Mouse (Mus musculus) liver, postnatal 0 days (tissue): ENCODE results near the gene Fzd9.

Source experiments
- CTCF ChIP-seq: sonication (generic); IDR thresholded peaks from 2 replicates; pipeline ENCODE4 v1.5.1; 2016; ENCODE audit warnings: antibody characterized with exemption, low read depth
- EP300 ChIP-seq: IDR thresholded peaks from 2 replicates; pipeline ENCODE4 v1.6.1; 2016; ENCODE audit warnings: antibody characterized with exemption, low read depth, mild to moderate bottlenecking

DNA sequence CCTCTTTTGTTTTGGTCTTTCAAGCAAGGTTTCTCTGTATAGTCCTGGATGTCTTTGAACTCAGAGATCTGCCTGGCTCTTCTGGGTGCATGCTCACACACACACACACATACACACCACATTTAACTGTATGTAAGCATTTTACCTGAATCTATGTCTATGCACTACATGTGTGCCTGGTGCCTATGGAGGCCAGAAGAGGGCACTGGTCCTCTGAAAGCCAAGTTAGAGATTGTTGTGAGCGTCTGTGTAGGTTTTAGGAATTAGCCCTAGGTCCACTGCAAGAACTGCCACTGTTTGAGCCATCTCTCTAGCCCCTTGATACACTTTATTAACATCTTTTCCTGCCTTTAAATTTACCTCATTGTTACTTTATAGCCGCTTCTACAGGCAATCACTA lies 12.2 kb downstream of the Fzd9 start:
- TF ChIP-seq CTCF (peak; percentile 28; the same call in 1 of the 2 replicates), EP300 (no peak)
